Mouse (Mus musculus): ENCODE measurements around the gene Adcy5. TPM values are rescaled to one million over a fixed set of nuclear protein-coding genes. Genes with fewer than 3 reads are reported as not detected.

Gene Adcy5
- polyA plus RNA-seq, 1 experiment from 2014 or later, result 1.4 TPM

DNA sequence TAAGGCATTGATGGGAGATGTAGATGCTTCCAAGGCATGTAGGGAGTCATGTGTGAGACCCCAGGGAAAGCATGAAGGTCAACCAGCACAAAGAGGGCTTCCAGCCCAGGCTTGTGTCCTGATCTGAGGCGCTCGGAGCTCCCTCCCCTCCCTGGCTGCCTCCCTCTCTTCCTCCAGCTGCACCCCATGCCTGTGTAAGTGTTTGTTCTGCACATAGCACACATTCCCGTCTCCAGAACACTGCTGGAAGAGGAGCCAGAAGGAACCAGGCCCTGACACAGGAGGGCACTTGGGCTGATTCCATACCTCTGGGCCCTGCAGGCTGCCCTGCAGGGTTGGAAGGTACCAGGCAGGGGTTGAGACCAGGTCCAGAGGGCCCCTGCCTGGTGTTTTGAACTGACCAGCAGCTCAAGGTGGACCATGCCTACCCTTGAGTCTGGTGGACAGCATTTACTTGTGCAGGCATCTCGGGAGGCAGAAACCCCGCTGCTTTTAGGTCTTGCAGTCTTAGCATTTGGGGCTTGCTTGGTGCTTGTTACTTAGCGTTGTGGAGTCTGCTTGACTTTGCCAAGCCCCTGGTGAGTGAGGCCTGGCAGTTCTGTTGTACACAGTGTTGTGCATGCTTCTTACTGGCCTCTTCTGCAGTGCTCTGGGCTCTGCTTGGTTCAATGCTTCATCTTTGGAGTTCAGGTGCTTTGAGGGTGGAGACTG, 45.2 kb downstream of the Adcy5 start:
- no peak for ATAC-seq (replicated peaks; ENCODE audit: insufficient number of reproducible peaks, low FRiP score, low TSS enrichment, low read depth)
- WGBS, result 67% methylated on average over 6 of the region's 6 CpGs
- Histone ChIP-seq H3K9ac (replicated peaks; ENCODE audit: low read length) (no peak overlapping the region), H3K27me3 (ENCODE audit: control insufficient read depth, insufficient read depth, low read length) (no peaks in the 10 kb centered on the region), H3K9me3 (replicated peaks; ENCODE audit: control insufficient read depth, low read length) (no peaks in the 10 kb centered on the region), H3K4me1 (ENCODE audit: control insufficient read depth, insufficient read depth, low read length) (peaks cover under 1% of the 10 kb centered on the region; the same call in 1 of the 2 replicates), H3K36me3 (replicated peaks; ENCODE audit: control insufficient read depth, insufficient read depth, low read depth, low read length) (no peaks in the 10 kb centered on the region), H3K27ac (replicated peaks; ENCODE audit: low read depth, low read length) (no peak overlapping the region), H3K4me3 (ENCODE audit: low read depth, low read length) (no peak overlapping the region), H3K4me2 (ENCODE audit: low read depth, low read length) (no peak overlapping the region)
- DNase-seq (ENCODE audit: low spot score), result no peak

DNA sequence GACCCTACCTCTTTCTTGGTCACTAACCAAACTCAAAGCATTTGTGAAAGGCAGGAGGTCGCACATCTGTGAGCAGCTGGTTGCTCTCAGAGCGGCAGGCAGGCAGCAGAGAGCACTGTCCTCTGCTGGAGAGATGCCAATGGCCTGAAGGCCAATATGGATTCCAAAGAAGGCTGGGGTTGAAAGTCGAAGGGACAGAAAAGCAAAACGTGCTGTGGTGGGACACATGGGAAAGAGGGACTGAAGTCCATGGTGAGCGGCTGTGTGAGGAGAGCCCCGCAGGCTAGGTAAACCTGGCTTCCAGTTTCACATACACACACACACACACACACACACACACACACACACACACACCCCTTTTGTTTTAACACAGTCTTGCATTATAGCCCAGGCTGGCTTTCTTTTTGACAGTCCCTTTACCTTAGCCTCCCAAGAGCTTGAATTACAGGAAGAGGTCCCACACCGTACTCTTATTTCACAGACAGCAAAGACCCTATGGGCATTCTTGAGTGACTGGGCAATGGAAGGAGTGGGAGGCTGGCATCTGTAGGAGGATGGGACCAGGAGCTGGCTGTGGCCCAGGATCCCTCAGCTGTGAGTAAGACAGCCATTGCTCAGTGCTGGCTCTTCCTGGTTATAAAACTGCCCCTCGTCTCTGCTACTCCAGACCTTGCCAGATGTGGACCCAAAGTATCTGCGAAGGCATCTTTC, 45.9 kb downstream of the Adcy5 start:
- H3K27ac ChIP-seq (replicated peaks; ENCODE audit: low read depth, low read length), result no peak overlapping the region

DNA sequence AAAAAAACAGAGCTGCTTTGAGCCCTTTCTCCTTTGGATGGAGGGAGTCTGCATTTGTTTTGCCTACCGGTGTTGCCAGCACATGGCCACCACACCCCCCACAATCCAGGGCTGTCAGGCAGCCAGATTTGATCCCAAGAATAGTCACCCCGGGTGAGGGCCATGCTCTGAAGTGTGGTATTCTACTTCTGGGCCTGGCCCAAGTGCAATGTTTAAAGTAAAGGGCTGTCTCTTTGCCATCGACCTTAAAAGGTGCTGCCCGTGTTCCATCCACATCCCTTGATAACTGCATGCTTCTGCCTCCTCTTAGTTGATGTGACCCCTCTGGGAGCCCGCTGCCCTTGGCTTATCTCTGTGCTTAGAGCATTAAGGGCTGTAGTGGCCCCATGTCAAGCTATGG, 46.6 kb downstream of the Adcy5 start:
- no peaks in the 10 kb centered on the region for H3K36me3 ChIP-seq (replicated peaks; ENCODE audit: control insufficient read depth, insufficient read depth, low read depth, low read length)
- H3K9ac ChIP-seq (replicated peaks; ENCODE audit: low read length), result no peak overlapping the region
- peaks cover 2% of the 10 kb centered on the region; the same call in 1 of the 2 replicates for H3K4me1 ChIP-seq (ENCODE audit: control insufficient read depth, insufficient read depth, low read length)
- no peak for DNase-seq (ENCODE audit: low spot score)
- 77% methylated on average over 5 of the region's 5 CpGs for WGBS
- H3K27ac ChIP-seq (replicated peaks; ENCODE audit: low read depth, low read length), result no peak overlapping the region
- no peaks in the 10 kb centered on the region for H3K9me3 ChIP-seq (replicated peaks; ENCODE audit: control insufficient read depth, low read length)
- no peak overlapping the region for H3K4me3 ChIP-seq (ENCODE audit: low read depth, low read length)
- H3K27me3 ChIP-seq (ENCODE audit: control insufficient read depth, insufficient read depth, low read length), result no peaks in the 10 kb centered on the region
- no peak overlapping the region for H3K4me2 ChIP-seq (ENCODE audit: low read depth, low read length)
- ATAC-seq (replicated peaks; ENCODE audit: insufficient number of reproducible peaks, low FRiP score, low TSS enrichment, low read depth), result no peak

More for the DNA sequence above, 45.9 kb downstream of the Adcy5 start:
- DNase-seq (ENCODE audit: low spot score) (no peak), ATAC-seq (replicated peaks; ENCODE audit: insufficient number of reproducible peaks, low FRiP score, low TSS enrichment, low read depth) (no peak)
- Histone ChIP-seq H3K4me1 (ENCODE audit: control insufficient read depth, insufficient read depth, low read length) (peaks cover 2% of the 10 kb centered on the region; the same call in 1 of the 2 replicates), H3K4me2 (ENCODE audit: low read depth, low read length) (no peak overlapping the region), H3K36me3 (replicated peaks; ENCODE audit: control insufficient read depth, insufficient read depth, low read depth, low read length) (no peaks in the 10 kb centered on the region), H3K4me3 (ENCODE audit: low read depth, low read length) (no peak overlapping the region), H3K9me3 (replicated peaks; ENCODE audit: control insufficient read depth, low read length) (no peaks in the 10 kb centered on the region), H3K27me3 (ENCODE audit: control insufficient read depth, insufficient read depth, low read length) (no peaks in the 10 kb centered on the region), H3K9ac (replicated peaks; ENCODE audit: low read length) (no peak overlapping the region)
- 64% methylated on average over 9 of the region's 9 CpGs for WGBS

DNA sequence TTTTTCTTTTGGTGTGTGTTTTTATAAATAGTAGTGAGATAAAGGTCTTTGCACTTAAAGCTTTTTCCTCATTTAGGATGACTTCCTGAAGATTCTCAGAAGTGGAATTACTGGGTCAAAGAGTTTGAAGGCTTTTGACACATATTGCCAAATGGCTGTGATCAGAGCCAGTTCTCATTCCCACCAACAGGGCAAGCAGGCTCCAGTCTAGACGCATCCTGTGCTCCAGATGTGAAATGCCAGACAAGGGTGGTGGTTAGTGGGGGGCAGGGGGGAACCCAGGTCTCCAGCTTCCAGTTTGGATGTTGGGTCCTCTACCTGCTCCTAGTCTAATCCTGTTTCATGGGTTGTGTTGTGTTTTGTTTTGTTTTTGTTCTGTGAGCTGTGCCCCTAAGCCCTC, 48.8 kb downstream of the Adcy5 start:
- Histone ChIP-seq H3K36me3 (replicated peaks; ENCODE audit: control insufficient read depth, insufficient read depth, low read depth, low read length) (no peaks in the 10 kb centered on the region), H3K27ac (replicated peaks; ENCODE audit: low read depth, low read length) (no peak overlapping the region), H3K9ac (replicated peaks; ENCODE audit: low read length) (no peak overlapping the region), H3K4me1 (ENCODE audit: control insufficient read depth, insufficient read depth, low read length) (peaks cover 2% of the 10 kb centered on the region; the same call in 1 of the 2 replicates), H3K4me2 (ENCODE audit: low read depth, low read length) (no peak overlapping the region), H3K9me3 (replicated peaks; ENCODE audit: control insufficient read depth, low read length) (no peaks in the 10 kb centered on the region), H3K27me3 (ENCODE audit: control insufficient read depth, insufficient read depth, low read length) (no peaks in the 10 kb centered on the region), H3K4me3 (ENCODE audit: low read depth, low read length) (no peak overlapping the region)
- DNase-seq (ENCODE audit: low spot score) (no peak), ATAC-seq (replicated peaks; ENCODE audit: insufficient number of reproducible peaks, low FRiP score, low TSS enrichment, low read depth) (no peak)
- 42% methylated on average over 1 of the region's 1 CpGs for WGBS

DNA sequence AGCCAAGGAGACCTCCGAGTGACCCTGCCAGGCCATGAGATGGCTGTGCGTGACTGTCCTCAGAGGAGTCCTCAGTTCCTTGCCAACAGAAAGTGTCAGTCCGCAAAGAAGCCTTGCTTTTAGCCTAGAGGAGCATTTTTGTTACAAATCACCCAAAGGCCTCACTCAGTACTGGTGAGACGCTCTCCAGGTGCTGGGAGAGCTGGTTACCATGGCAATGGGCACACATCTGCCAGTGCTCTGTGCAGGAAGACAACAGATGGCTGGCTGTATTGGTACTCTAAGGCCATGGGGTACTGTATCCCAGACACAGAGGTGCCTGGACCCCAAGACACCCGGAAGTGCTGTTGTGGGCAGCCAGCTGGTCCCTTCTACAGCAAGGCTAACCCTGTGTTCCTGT, 51.0 kb downstream of the Adcy5 start:
- H3K9ac ChIP-seq (replicated peaks; ENCODE audit: low read length), result no peak overlapping the region
- H3K27ac ChIP-seq (replicated peaks; ENCODE audit: low read depth, low read length), result no peak overlapping the region
- no peak overlapping the region for H3K4me2 ChIP-seq (ENCODE audit: low read depth, low read length)
- no peaks in the 10 kb centered on the region for H3K27me3 ChIP-seq (ENCODE audit: control insufficient read depth, insufficient read depth, low read length)
- H3K36me3 ChIP-seq (replicated peaks; ENCODE audit: control insufficient read depth, insufficient read depth, low read depth, low read length), result no peaks in the 10 kb centered on the region
- H3K4me3 ChIP-seq (ENCODE audit: low read depth, low read length), result no peak overlapping the region
- DNase-seq (ENCODE audit: low spot score), result peak; percentile 53
- ATAC-seq (replicated peaks; ENCODE audit: insufficient number of reproducible peaks, low FRiP score, low TSS enrichment, low read depth), result 0 out of 2 replicates have a peak, but pooled peaks have one; percentile 40
- H3K4me1 ChIP-seq (ENCODE audit: control insufficient read depth, insufficient read depth, low read length), result peaks cover 2% of the 10 kb centered on the region
- WGBS, result 53% methylated on average over 5 of the region's 5 CpGs
- no peaks in the 10 kb centered on the region for H3K9me3 ChIP-seq (replicated peaks; ENCODE audit: control insufficient read depth, low read length)

DNA sequence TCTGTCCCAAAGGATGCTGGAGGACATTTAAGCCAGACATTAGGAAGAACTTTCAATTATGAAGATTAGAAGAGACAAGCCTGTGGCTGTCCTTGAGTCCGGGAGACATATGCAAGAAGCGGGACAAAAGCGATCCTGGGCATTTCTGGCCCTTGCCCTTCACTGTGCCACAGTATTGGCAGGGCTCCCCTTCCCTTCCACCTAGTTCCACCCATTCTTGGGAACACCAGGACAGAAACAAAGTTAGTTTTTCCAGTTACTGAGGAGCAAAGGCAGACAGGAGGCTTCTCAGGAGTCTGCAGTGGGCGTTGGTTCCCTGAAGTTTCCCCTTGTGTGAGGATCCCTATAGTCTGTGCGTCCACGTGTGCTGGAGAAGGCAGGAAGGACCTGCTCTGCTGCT, 51.7 kb downstream of the Adcy5 start:
- H3K4me3 ChIP-seq (ENCODE audit: low read depth, low read length), result no peak overlapping the region
- H3K27me3 ChIP-seq (ENCODE audit: control insufficient read depth, insufficient read depth, low read length), result no peaks in the 10 kb centered on the region
- DNase-seq (ENCODE audit: low spot score), result no peak
- H3K9me3 ChIP-seq (replicated peaks; ENCODE audit: control insufficient read depth, low read length), result no peaks in the 10 kb centered on the region
- no peak overlapping the region for H3K4me2 ChIP-seq (ENCODE audit: low read depth, low read length)
- no peaks in the 10 kb centered on the region for H3K36me3 ChIP-seq (replicated peaks; ENCODE audit: control insufficient read depth, insufficient read depth, low read depth, low read length)
- WGBS, result 76% methylated on average over 6 of the region's 6 CpGs
- H3K27ac ChIP-seq (replicated peaks; ENCODE audit: low read depth, low read length), result no peak overlapping the region
- peaks cover 2% of the 10 kb centered on the region for H3K4me1 ChIP-seq (ENCODE audit: control insufficient read depth, insufficient read depth, low read length)
- no peak for ATAC-seq (replicated peaks; ENCODE audit: insufficient number of reproducible peaks, low FRiP score, low TSS enrichment, low read depth)
- no peak overlapping the region for H3K9ac ChIP-seq (replicated peaks; ENCODE audit: low read length)

DNA sequence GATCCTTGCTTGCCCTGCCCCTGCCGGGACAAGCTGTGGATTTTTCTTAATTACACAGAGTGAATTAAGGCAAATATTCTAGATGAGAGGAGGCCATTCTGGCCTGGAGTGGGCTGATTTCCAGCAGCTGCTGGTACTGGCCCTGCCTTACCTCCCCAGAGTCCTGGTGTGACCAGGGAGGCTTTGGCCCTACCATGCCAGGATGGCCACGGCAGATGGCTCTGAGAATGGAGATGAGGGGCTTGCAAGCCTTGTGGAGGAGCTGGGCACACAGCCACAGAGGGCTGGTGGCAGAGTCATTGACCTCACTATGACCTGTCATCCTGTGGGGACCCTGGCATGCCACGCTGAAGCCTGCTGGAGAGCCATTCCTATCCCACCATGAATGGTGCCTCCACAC, 54.1 kb downstream of the Adcy5 start:
- DNase-seq (ENCODE audit: low spot score), result no peak
- Histone ChIP-seq H3K27me3 (ENCODE audit: control insufficient read depth, insufficient read depth, low read length) (no peaks in the 10 kb centered on the region), H3K4me2 (ENCODE audit: low read depth, low read length) (no peak overlapping the region), H3K36me3 (replicated peaks; ENCODE audit: control insufficient read depth, insufficient read depth, low read depth, low read length) (no peaks in the 10 kb centered on the region), H3K4me1 (ENCODE audit: control insufficient read depth, insufficient read depth, low read length) (peaks cover 2% of the 10 kb centered on the region), H3K4me3 (ENCODE audit: low read depth, low read length) (no peak overlapping the region), H3K9me3 (replicated peaks; ENCODE audit: control insufficient read depth, low read length) (no peaks in the 10 kb centered on the region), H3K27ac (replicated peaks; ENCODE audit: low read depth, low read length) (no peak overlapping the region), H3K9ac (replicated peaks; ENCODE audit: low read length) (no peak overlapping the region)
- no peak for ATAC-seq (replicated peaks; ENCODE audit: insufficient number of reproducible peaks, low FRiP score, low TSS enrichment, low read depth)
- WGBS, result 71% methylated on average over 3 of the region's 3 CpGs

DNA sequence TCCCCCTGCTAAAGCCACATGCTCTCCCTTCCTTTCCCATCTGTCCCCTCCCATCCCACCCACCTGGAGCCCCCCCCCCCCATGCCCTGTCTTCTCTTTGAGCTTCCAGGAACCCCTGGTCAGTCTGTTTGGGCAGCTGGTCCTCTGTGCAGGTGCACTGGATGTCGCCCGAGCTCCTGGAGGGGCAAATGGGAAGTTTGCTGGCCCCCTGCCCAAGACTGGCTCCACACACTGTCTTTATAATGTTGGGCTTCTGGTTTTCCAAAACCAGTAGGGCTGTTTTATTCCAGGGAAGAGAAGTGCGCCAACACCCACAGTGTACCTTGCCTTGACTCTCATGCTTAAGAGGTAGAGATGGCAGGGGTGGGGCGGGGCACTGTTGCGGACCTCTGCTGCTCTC, 55.1 kb downstream of the Adcy5 start:
- H3K4me1 ChIP-seq (ENCODE audit: control insufficient read depth, insufficient read depth, low read length), result peaks cover 2% of the 10 kb centered on the region
- 76% methylated on average over 5 of the region's 5 CpGs for WGBS

More for the DNA sequence above, 55.1 kb downstream of the Adcy5 start:
- Histone ChIP-seq H3K9me3 (replicated peaks; ENCODE audit: control insufficient read depth, low read length) (no peaks in the 10 kb centered on the region), H3K27ac (replicated peaks; ENCODE audit: low read depth, low read length) (no peak overlapping the region), H3K4me3 (ENCODE audit: low read depth, low read length) (no peak overlapping the region), H3K27me3 (ENCODE audit: control insufficient read depth, insufficient read depth, low read length) (no peaks in the 10 kb centered on the region), H3K9ac (replicated peaks; ENCODE audit: low read length) (no peak overlapping the region), H3K36me3 (replicated peaks; ENCODE audit: control insufficient read depth, insufficient read depth, low read depth, low read length) (no peaks in the 10 kb centered on the region), H3K4me2 (ENCODE audit: low read depth, low read length) (no peak overlapping the region)
- DNase-seq (ENCODE audit: low spot score), result no peak
- ATAC-seq (replicated peaks; ENCODE audit: insufficient number of reproducible peaks, low FRiP score, low TSS enrichment, low read depth), result no peak

All from embryonic facial prominence, embryonic 11.5 days (tissue).